In genomic region chr11:46306776-46307175, GRCm38 (mm10) we compare ENCODE assay signal across 28 mouse cellular contexts. TPM values are rescaled to one million over a fixed set of nuclear protein-coding genes. Genes with fewer than 3 reads are reported as not detected.
DNase-seq lines count a peak whose midpoint lies in the region; TF ChIP-seq lines count a peak whose summit lies in the region.
"Had no signal": no experiment of that assay in that cellular context is flagged by ENCODE, and none has a peak within 500 bp of the region (broad histone marks: within the 10 kb centered on the region; RNA-seq: fewer than 3 reads in every experiment).

No protein-coding gene starts in this region.

- H3K27ac ChIP-seq in kidney, adult 2 months (ENCODE audit: insufficient read depth, low read depth, low read length): no peak overlapping the region
- peak overlapping the region; percentile 55; the same call in 1 of the 2 replicates for H3K27ac ChIP-seq in thymus, adult 2 months (ENCODE audit: control insufficient read depth, insufficient read depth, low read length)
- H3K27ac ChIP-seq: embryonic facial prominence, embryonic 10.5 days; forebrain, embryonic 15.5 days; heart, adult 2 months; heart, embryonic 13.5 days; limb, embryonic 13.5 days; liver, embryonic 15.5 days; neural tube, embryonic 12.5 days; stomach, postnatal 0 days had no signal

- H3K27me3 ChIP-seq in kidney, adult 2 months (replicated peaks; ENCODE audit: control insufficient read depth, insufficient read depth, low read length): no peaks in the 10 kb centered on the region
- no peaks in the 10 kb centered on the region for H3K27me3 ChIP-seq in thymus, adult 2 months (ENCODE audit: control insufficient read depth, insufficient read depth, low read length)
- H3K27me3 ChIP-seq: forebrain, embryonic 15.5 days; limb, embryonic 13.5 days; neural tube, embryonic 12.5 days; Patski had no signal

- WGBS in kidney, adult 2 months: 39% methylated on average over 7 of the region's 7 CpGs
- WGBS in thymus, adult 2 months: 41% methylated on average over 7 of the region's 7 CpGs

- TF ChIP-seq POLR2A in kidney, adult 2 months (IDR thresholded peaks at IDR 0.05; ENCODE audit: low read depth, low read length): no peak
- no peak for TF ChIP-seq POLR2A in thymus, adult 2 months (IDR thresholded peaks at IDR 0.05; ENCODE audit: control insufficient read depth, extremely low read depth, insufficient read depth, low read length, poor library complexity)

- DNase-seq in kidney, adult 2 months: peak; percentile 51
- no peak for DNase-seq in kidney, adult 9 months
- peak; percentile 27 for DNase-seq in thymus, adult 2 months
- DNase-seq in thymus, adult 18-20 months: no peak
- peak; percentile 41 for DNase-seq in T-cell, adult 2 months (ENCODE audit: low spot score)
- DNase-seq in thymus, postnatal 36 days: peak; percentile 21 to 30
- DNase-seq in ovary, postnatal 10 days (ENCODE audit: low spot score): no peak
- no peak for DNase-seq in cerebellum, adult 9-11 months
- DNase-seq: adrenal gland, adult 2 months; cerebellum, adult 11-12 months; gastrocnemius, postnatal 36 days; heart, adult 2 months; heart, postnatal 14 days; kidney, adult 11 months; kidney, postnatal 14 days; layer of hippocampus, postnatal 36 days; lung, postnatal 4 days; midbrain, embryonic 14.5 days; right cerebral cortex, postnatal 4 days had no signal

- H3K4me1 ChIP-seq in kidney, adult 2 months (ENCODE audit: control insufficient read depth, insufficient read depth, low read length): peaks cover 23% of the 10 kb centered on the region; the same call in 1 of the 2 replicates
- peaks cover 66% of the 10 kb centered on the region for H3K4me1 ChIP-seq in thymus, adult 2 months (replicated peaks; ENCODE audit: control insufficient read depth, insufficient read depth, low read length)

- no peaks in the 10 kb centered on the region for H3K36me3 ChIP-seq in kidney, adult 2 months (ENCODE audit: control insufficient read depth, insufficient read depth, low read length)
- H3K36me3 ChIP-seq in thymus, adult 2 months (ENCODE audit: control insufficient read depth, insufficient read depth, low read length): no peaks in the 10 kb centered on the region
- H3K36me3 ChIP-seq: embryonic facial prominence, embryonic 10.5 days; forebrain, embryonic 15.5 days; G1E; heart, embryonic 13.5 days; limb, embryonic 13.5 days; liver, embryonic 15.5 days; neural tube, embryonic 12.5 days had no signal

- H3K4me3 ChIP-seq in kidney, adult 2 months (ENCODE audit: insufficient read depth, low read depth, low read length): no peak overlapping the region
- no peak overlapping the region for H3K4me3 ChIP-seq in thymus, adult 2 months (ENCODE audit: control insufficient read depth, insufficient read depth, low read length)
- H3K4me3 ChIP-seq: embryonic facial prominence, embryonic 10.5 days; forebrain, embryonic 15.5 days; heart, adult 2 months; heart, embryonic 13.5 days; limb, embryonic 13.5 days; liver, embryonic 15.5 days; neural tube, embryonic 12.5 days had no signal

- no peak for TF ChIP-seq CTCF in kidney, adult 2 months (conservative IDR thresholded peaks at IDR 0.05; ENCODE audit: insufficient read depth, insufficient read length, low read depth, low read length)
- TF ChIP-seq CTCF in thymus, adult 2 months (IDR thresholded peaks at IDR 0.05; ENCODE audit: borderline replicate concordance, control insufficient read depth, extremely low read depth, insufficient read depth, low read length, poor library complexity): no peak

RNA-seq across cellular contexts. Expression of gene Cyfip2, which starts 5.9 kb away (rescaled TPM):
- 68.4 and 71.1 TPM in 2 replicates for polyA plus RNA-seq in kidney, adult 2 months (2012; rRNA removed)
- 85.4 and 114 TPM in 2 replicates for polyA plus RNA-seq in thymus, adult 2 months (2012; rRNA removed)

Comparison
In these comparisons a context has a peak if more than half of its experiments do, and no peak if none do; other contexts are left out.
1. DNase-seq: peak in kidney, adult 2 months (single experiment), thymus, adult 2 months (single experiment), T-cell, adult 2 months (single experiment) and thymus, postnatal 36 days (2 of 2); none in kidney, adult 9 months (single experiment), thymus, adult 18-20 months (0 of 2), ovary, postnatal 10 days (single experiment) and cerebellum, adult 9-11 months (single experiment).